Mouse (Mus musculus): ENCODE measurements around the gene Akap17b.

DNA sequence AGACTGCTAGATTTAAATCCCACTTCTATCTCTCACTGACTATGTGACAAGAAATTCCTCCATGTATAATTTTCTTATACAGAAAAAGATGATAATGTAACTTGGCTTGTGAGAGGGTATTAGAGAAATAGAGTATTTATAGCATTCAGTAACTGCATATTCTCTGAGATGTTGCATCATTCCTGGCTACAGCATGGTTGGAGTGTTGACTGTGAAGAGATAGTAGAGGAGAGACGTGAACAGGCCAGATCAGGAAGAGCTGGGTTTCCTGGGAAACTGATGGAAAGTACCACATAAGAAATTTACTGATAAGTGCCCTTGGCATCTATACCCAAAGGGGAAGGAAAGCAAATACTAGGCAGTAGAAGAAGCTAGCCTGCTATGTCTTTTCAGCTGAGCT lies 54.1 kb downstream of the Akap17b start:
- TF ChIP-seq POLR2A (IDR thresholded peaks at IDR 0.05; ENCODE audit: extremely low read depth, insufficient read depth, low read length) (no peak), CTCF (IDR thresholded peaks at IDR 0.05; ENCODE audit: extremely low read depth, insufficient read depth, low read length) (no peak)

Measured in cortical plate, adult 2 months (tissue).